Mouse (Mus musculus) adrenal gland (tissue): ENCODE results near the gene Capn3.

Source experiments
- intact Hi-C: fragments of 180-260 bp; cut with DNase I; formaldehyde crosslinking; loops from one replicate; pipeline ENCODE4 v1.15.1; 2025

Gene Capn3

DNA sequence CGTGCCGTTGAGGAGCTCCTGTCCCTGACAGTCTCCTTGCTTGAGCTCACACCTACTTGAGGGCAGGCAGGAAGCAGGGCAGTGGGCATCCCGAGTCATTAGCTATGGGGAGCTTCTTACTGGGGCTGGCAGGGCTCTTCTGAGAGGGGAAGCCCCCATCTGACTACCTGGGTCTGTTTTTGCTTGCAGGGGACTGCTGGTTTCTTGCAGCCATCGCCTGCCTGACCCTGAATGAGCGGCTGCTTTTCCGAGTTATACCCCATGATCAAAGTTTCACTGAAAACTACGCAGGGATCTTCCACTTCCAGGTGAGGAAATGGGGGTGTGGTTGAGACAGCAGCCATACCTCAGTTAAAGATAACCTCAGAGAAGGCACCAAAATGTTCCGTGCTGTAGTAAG is 26.1 kb downstream of the Capn3 start:
- intact Hi-C loops: loop anchor here (5.0 kb wide), 2 partner anchors 125 to 205 kb away; partner anchors contain the start of genes Haus2 and Lrrc57

DNA sequence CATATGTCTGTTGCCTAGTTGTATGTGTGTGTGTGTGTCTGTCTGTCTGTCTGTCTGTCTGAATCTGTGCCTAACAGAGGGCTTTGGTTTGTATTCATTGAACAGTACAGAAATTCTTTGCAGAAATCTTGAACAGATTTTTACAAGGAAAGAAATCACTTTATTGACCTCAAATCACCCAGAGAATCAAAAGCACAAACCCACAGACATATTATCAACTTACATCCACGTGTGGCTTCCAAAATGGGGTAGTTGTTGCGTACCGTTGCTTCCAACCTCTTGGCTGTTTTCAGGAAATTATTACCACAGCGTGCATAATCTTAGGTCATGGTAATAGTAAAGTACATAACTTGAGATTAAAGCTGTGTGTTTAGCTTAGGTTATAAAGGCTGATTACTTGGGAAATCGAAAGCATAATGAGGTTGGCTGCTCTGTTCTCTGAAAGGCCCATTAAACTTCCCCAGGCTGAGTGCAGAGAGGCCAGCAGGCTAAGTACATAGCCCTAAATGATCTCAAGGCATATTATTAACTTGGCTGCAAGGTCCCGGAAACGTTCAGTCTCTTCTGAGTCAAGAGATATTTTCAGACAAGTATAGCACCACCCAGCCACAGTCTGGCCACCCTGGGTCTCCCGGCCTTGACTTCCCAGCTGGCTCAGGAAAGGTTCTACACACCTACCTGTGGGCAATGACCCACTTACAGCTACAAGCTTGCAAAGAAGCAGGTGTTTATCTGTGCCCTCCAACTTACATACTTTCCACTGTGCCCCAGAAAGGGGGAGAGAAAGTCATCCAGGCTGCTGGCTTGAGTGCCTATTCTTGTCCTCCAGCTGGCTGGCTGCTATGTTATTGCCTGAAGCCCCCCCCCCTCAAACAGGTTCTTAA is 26.9 kb downstream of the Capn3 start:
- intact Hi-C loops: loop anchor here (5.0 kb wide), 2 partner anchors 125 to 205 kb away; partner anchors contain the start of genes Haus2 and Lrrc57

DNA sequence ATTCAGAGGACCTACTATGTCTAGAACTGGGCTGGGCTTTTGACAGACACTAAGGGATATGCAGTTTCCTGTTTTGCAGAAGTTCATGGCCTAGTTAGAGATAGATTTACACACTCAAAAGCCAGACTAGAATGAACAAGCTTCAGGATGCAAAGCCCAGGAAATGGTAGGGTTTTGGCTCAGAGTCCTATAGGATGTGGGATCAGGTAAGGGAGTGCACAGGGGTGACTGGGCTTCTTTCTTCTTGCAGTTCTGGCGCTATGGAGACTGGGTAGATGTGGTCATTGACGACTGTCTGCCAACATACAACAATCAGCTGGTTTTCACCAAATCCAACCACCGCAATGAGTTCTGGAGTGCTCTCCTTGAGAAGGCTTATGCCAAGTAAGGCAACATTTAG is 28.4 kb downstream of the Capn3 start:
- intact Hi-C loops: loop anchor here (5.0 kb wide), 2 partner anchors 123 to 203 kb away; partner anchors contain the start of genes Haus2 and Lrrc57

DNA sequence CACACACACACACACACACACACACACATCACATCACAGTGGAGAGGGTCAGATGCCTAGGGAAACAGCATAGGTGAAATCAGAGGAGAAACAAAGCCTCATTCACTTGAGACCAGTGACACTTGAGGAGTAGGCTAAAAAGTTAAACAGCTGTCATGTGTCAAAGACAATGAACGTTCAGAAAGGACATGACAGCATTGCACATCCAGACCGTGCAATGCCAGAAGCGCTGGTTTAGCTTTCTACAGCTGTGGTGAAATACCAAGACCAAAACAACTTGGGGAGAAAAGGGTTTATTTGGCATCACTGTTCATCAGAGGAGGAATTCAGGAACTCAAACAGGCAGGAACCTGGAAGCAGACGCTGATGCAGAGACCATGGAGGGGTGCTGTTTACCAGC is 37.4 kb downstream of the Capn3 start:
- intact Hi-C loops: no loop called here

DNA sequence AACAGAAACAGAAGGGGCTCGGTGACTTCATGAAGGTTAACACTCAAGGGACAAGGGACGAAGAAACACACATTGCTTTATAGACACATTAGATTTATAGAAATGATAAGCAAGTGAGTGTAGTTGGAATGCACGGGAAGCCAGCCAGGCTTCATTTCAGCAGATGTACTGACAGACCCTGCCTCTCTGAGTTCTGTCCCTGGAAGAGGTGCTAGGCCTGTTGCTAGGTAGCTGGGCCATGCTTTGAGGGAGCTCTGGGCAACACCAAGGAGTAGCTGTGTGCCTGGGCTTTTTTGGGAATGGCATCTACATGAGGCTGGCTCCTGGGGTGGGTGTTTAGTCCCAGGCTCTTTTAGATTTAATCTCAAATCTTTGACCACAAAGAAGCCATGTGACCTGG is 40.7 kb downstream of the Capn3 start:
- intact Hi-C loops: no loop called here

DNA sequence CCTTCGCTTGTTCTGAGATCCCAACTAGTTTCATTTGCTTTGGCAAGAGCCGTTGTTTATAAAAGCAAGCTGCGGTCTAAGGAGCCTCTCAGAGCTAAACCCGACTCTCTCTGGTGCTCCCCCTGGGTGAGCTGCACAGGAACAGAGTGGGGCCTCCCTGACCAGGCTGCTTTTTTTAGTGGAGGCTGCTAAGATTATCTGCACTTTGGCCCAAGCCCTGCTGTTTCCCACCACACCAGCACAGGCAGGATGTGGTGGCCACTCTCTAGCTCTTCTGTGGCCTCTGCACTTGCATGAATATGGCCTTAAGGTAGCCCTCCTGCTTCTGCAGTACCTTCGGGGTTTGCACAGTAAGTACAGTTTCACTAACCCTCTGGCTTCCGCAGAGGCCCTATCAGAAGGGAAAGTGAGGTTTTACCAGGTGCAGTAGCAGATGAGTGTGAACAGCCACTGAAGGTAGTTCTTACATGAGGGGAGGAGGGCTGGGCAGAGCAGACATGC is 44.2 kb downstream of the Capn3 start:
- intact Hi-C loops: no loop called here

DNA sequence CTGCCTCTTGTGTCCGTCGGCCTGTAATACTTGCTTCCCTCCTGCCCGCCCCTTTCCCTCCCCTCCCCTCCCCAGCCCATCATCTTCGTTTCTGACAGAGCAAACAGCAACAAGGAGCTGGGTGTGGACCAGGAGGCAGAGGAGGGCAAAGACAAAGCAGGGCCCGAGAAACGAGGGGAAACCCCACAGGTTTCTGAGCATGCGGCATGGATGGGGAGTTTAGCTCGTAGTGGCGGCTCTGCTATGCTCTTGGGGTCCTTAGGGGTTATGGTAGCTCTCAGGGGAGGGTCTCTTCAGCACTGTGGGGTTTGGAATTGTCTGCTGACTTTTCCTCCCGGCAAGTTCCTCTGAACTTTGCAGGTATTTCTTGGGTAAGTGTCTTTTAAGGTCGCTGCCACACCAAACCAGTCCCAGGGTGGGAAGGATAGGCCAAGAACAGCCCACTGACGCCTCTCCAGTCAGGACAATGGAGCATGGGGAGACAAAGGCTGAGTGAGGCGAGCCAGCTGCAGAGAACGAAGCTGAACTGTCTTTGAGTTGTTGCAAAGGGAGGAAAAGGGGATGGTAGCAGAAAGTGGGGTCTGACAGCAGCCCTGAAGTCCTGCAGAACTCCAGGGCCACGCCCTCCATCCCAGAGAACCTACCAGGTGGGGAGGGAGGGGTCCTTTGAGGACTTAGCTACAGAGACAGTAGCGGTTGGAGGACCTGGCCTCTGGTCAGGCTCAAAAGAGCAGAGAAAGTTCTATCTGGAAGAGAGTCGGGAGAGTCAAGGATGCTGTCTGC is 45.5 kb downstream of the Capn3 start:
- intact Hi-C loops: no loop called here

DNA sequence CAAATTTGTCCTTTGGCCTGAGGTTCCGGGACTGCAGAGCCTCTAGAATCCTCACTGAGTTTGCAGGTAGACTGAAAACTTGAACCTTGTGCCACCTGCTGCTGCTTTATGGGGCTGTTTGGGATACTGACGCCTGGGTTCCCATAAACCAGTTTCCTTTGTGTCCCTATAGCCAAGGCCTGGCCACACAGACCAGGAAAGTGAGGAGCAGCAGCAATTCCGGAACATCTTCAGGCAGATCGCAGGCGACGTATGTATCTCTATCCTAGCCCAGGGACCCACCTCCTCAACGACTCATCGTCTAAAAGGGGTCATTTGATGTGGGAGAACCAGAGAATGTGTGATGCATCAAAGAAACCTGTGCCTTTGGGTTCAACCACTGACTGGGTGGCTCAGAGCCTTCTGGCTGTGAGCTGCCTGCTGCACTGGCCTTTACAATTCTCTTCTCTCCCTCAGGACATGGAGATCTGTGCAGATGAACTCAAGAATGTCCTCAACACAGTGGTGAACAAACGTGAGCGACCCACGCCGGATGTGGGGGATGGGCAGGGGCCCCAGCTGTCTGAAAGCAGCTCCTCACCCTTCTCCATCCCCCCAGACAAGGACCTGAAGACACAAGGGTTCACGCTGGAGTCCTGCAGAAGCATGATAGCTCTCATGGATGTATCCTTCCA is 46.2 kb downstream of the Capn3 start:
- intact Hi-C loops: no loop called here

DNA sequence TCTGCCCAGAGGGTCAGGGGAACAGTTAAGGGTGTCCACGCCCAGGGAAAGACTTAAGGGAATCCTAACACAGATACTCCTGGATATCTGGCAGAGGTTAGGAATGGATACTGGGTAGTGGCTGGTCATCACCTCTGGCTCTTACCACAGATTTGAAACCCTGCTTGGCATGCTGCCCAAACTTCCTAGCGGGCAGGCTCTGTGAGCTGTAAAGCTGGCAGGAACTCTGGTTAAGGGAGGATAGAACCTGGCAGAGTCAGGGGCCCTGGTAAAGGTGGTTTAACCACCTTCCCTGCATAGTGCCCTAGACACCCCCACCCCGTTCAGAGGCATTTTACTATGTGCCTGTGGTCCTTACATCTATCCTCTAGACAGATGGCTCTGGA is 46.8 kb downstream of the Capn3 start:
- intact Hi-C loops: no loop called here

DNA sequence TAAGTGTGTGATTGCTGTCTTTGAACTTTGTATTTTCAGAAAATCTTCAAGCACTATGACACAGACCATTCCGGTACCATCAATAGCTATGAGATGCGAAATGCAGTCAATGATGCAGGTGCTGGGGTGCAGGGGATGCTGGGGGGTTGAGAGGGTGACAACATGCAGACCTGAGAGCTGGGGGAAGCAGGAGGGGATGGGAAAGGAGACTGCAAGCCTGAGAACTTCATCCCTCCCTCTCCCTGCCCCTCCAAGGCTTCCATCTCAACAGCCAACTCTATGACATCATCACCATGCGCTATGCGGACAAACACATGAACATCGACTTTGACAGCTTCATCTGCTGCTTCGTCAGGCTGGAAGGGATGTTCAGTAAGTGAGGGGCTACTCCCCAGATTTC is 47.3 kb downstream of the Capn3 start:
- intact Hi-C loops: no loop called here

DNA sequence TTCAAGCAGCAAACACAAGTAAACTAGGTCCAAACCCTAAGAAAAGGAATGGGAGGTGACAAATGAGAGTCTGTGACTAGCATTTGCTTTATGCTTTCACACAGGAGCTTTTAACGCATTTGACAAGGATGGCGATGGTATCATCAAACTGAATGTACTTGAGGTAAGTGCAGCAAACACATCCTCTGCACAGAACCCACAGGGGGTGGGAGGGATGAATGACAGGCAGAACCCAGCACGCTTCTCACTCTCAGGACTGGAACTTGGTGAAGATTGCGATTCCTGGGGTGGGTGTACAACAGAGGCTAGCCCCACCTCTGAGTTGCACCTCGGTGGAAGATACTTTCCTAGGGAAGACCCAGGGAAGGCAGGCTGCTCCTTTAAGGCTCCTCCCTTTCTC is 48.2 kb downstream of the Capn3 start:
- intact Hi-C loops: no loop called here

DNA sequence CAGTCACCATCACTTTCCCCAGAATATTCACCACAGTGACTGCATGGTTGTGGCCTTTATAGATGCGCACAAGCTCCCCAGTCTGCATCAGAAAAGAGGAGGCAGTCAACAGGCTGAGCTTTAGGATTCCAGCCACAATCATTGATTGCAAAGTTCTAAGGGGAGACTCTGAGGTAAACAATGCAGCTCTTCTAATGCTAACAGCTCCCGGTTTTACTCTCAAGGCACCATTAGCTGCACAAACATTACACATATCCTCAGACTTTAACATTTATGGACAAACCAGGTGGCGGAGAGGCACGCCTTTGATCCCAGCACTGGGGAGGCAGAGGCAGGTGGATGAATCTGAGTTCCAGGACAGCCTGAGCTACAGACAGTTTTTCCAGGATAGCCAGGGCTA is 58.4 kb downstream of the Capn3 start:
- intact Hi-C loops: no loop called here

DNA sequence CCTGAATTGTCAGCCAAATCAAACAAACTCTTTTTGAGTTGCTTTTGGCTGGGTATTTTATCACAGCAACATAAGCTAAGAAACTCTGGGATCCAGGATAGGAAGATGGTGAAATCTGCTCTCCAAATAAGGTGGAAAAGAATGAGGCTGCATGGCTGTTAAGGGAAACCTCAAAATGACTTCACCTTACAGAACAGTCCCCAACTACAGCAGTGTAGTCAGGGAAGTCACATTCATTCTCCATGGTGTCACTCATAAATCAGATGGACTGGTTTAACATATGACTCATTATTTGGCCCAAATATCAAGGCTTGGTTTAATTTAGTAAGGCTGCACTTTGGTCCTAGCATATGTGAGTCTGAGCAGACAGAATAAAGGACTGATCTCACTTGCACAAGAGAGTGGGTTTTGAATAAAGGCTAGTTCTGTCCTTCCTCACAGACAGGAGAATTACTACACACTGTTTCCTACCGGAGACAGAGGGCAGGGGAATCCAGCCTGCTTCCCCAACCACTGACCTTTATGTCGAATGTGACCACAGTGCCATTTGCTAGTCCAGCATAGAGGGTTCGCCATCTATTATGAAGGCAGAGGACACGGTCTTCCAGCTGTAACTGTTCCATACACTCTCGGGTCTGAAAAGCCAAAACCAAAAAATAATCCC is 62.9 kb downstream of the Capn3 start:
- intact Hi-C loops: no loop called here

DNA sequence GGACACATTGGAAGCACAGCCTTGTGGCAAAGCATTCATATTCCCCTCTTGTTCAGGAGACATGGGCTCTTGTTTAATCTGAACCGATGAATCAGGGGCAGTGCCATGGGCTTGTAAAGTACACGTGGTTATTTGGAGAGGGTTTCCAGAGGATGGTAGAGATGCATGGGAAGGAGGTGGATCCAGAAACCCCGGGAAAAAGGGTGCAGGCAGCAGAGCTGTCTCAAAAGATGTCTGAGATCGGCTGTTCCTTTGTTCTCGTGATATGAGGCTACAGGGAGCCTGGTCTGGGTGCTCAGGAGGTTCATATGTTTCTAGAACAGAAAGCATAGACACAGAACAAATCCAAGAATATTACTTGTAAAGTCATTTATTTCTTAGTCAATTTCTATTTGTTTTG is 71.0 kb downstream of the Capn3 start:
- intact Hi-C loops: no loop called here

DNA sequence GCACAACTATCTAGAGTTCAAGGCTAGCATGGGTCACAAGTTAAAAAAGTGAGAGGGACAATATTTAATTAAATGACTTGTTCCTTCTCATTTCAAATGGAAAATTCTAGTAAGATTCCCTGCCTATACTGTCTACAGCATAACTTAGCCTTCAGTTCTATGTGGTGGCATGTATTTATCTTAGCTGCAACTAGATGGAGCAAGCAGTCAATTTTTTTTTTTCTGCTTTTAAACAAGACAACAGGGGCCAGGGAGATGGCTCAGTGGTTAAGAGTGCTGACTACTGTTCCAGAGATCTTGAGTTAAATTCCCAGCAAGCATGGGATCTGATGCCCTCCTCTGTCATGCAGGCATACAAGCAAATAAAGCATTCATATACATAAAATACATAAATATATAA is 73.7 kb downstream of the Capn3 start:
- intact Hi-C loops: no loop called here

DNA sequence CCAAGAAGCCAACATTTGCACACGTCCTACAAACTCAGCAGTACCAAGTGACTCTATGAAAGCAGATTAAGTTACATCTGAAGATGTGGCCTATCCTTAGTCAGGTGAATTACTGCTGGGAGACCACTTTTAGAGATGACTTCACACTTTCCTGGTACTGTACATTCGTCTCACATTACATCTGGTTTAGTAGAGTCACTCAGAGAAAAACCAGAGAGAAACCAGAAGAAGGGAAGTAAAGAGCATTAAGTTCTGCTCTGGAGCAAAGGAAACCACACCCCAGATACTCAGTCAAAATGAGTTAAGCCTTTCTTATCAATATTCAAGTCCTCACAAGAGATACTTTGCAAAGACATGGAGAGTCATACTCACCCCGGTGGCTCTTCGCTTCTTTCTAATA is 75.4 kb downstream of the Capn3 start:
- intact Hi-C loops: no loop called here

DNA sequence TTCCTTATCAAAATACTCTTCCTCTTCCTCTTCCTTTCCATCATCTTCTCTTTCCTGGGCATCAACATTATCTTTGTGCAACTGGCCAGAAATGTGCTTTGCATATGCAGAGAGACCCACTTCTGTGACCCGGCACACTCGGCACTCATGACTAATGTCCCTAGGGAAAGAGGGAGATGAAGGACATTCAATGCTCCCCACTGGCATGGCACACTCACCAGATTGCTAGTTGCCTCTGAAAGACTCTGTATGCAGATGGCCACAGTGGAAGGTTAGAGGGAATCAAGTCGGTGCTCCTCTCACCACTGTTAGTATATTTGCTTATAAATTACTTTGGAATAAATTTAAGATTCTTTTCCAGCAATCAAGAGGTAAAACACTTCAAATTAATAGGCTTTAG is 83.5 kb downstream of the Capn3 start:
- intact Hi-C loops: no loop called here

DNA sequence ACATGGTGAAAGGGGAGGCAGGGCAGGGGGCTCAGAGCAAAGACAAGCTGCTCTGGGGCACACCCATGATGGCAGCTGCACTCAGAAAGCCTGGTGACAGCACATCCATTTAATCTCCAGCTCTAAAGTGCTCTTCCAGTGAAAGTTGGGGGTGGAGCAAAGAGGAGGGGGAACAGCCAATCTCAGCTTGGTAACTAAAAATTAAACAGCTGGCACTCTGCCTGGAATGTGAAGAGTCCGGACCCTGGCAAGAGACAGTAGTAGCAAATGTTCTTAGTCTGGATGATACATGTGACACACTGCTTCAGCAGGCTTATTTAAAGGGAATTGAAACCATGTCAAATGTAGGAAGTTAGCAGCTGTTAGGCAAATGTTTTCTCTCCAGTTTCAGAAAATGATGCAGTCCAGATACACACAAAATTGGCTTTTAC is 84.0 kb downstream of the Capn3 start:
- intact Hi-C loops: no loop called here

DNA sequence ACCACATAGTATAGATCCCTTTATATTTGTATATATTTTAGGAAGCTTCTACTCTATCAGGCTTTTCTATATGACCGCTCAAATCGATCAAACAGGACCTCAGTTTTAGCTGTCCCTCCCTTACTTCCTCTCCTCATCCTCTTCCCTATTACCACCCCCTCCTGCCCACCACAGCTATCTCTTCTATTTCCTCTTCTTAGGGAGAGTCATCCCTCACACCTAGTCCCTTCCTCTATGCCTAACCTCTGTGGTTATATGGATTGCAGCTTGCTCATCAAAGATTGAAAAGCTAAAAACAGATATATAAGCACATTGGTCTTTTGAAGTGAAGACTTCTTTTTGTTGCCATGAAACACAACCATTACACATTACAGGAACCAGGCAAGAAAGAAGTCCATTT is 88.9 kb downstream of the Capn3 start:
- intact Hi-C loops: no loop called here
